Mouse (Mus musculus) neural tube, embryonic 15.5 days (tissue): ENCODE data around the gene Scrn1. TPM values are rescaled to one million over a fixed set of nuclear protein-coding genes. Genes with fewer than 3 reads are reported as not detected.

Experiments
- ATAC-seq: fragments of 200-750 bp; cut with Nextera tagmentation; 2 replicates; pipeline ENCODE4 v1.8.0; 2017; ENCODE audit warnings: mild to moderate bottlenecking, moderate TSS enrichment, moderate library complexity; ENCODE audit not compliant: low FRiP score
- H3K27ac ChIP-seq: fragments of 300-500 bp; sonication (generic); replicated peaks from 2 replicates; pipeline ENCODE4 v1.5.1; 2015; ENCODE audit warnings: mild to moderate bottlenecking, inconsistent platforms
- H3K27me3 ChIP-seq: fragments of 300-500 bp; sonication (generic); replicated peaks from 2 replicates; pipeline ENCODE4 v1.6.1; 2015; ENCODE audit warnings: inconsistent platforms
- H3K36me3 ChIP-seq: fragments of 300-500 bp; sonication (generic); 2 replicates; pipeline ENCODE4 v1.6.1; 2015; ENCODE audit warnings: inconsistent platforms
- H3K4me1 ChIP-seq: fragments of 300-500 bp; sonication (generic); 2 replicates; pipeline ENCODE4 v1.6.1; 2015; ENCODE audit warnings: inconsistent platforms
- H3K4me2 ChIP-seq: fragments of 300-500 bp; sonication (generic); 2 replicates; pipeline ENCODE4 v1.6.1; 2015; ENCODE audit warnings: inconsistent platforms, mild to moderate bottlenecking, moderate library complexity
- H3K4me3 ChIP-seq: fragments of 300-500 bp; sonication (generic); replicated peaks from 2 replicates; pipeline ENCODE4 v1.5.1; 2015; ENCODE audit warnings: mild to moderate bottlenecking, inconsistent platforms
- H3K9ac ChIP-seq: fragments of 300-500 bp; sonication (generic); replicated peaks from 2 replicates; pipeline ENCODE4 v1.6.1; 2015; ENCODE audit warnings: mild to moderate bottlenecking, inconsistent platforms
- H3K9me3 ChIP-seq: fragments of 300-500 bp; sonication (generic); replicated peaks from 2 replicates; pipeline ENCODE4 v1.6.1; 2016; ENCODE audit warnings: inconsistent platforms
- WGBS: fragments of 180-500 bp; shearing (Covaris S2); methylation state at CpG from one replicate; pipeline ENCODE4 v1.1.7; 2015; ENCODE audit warnings: mixed read lengths; 5-methylcytosine and 5-hydroxymethylcytosine counted together
- polyA plus RNA-seq: library from polyadenylated mRNA; unstranded; fragments of >200 nt; fragmentation: Nextera tagmentation; extraction: Ambion mirVana; gene quantifications from 2 replicates; pipeline ENCODE4 v1.2.1, GENCODE M21; 2015

Scrn1 gene
- polyA plus RNA-seq: 85.9 and 98.3 TPM in 2 replicates

- H3K27ac ChIP-seq: peak within 1 kb of the TSS; percentile 93
- peak within 1 kb of the TSS; percentile 64 for H3K4me3 ChIP-seq
- H3K27me3 ChIP-seq: no peaks in the 10 kb centered on the region
- WGBS: under 1% methylated on average over 60 of the region's 60 CpGs
- H3K4me2 ChIP-seq: peak within 1 kb of the TSS; percentile 76
- H3K9me3 ChIP-seq: no peaks in the 10 kb centered on the region
- H3K4me1 ChIP-seq: peaks cover 59% of the 10 kb centered on the region
- H3K9ac ChIP-seq: peak within 1 kb of the TSS; percentile 87
- H3K36me3 ChIP-seq: no peaks in the 10 kb centered on the region
- ATAC-seq: peak; percentile 86
Measured at GRCm38 (mm10) chr6:54565665-54566545, at the start of gene Scrn1. TSS of gene Scrn1 (minus strand) at chr6:54566489.

DNA sequence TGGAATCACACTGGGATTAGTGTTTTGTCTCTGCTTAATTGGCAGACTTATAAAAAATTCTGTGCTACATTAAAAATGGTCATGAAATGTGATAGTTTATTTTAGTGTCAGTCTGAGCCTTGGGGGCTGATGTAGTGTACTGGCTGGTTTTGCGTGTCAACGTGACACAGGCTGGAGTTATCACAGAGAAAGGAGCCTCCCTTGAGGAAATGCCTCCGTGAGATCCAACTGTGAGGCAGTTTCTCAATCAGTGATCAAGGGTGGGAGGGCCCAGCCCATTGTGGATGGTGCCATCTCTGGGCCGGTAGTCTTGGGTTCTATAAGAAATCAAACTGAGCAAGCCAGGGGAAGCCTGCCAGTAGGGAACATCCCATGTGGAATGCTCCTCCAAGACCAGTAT is 40.0 kb upstream of the Scrn1 start:
- H3K9ac ChIP-seq: no peak overlapping the region
- 43% methylated on average over 4 of the region's 4 CpGs for WGBS
- H3K4me2 ChIP-seq: no peak overlapping the region
- H3K4me3 ChIP-seq: no peak overlapping the region
- no peaks in the 10 kb centered on the region; the same call in 1 of the 2 replicates for H3K36me3 ChIP-seq
- ATAC-seq: no peak
- 0 out of 2 replicates have a peak, but pooled peaks cover 6% of the 10 kb centered on the region for H3K4me1 ChIP-seq
- H3K9me3 ChIP-seq: no peaks in the 10 kb centered on the region
- H3K27ac ChIP-seq: no peak overlapping the region
- no peaks in the 10 kb centered on the region for H3K27me3 ChIP-seq

- no peak overlapping the region for H3K9ac ChIP-seq
- no peaks in the 10 kb centered on the region; the same call in 1 of the 2 replicates for H3K36me3 ChIP-seq
- H3K27ac ChIP-seq: no peak overlapping the region
- 96% methylated on average over 1 of the region's 1 CpGs for WGBS
- H3K4me1 ChIP-seq: 0 out of 2 replicates have a peak, but pooled peaks cover 6% of the 10 kb centered on the region
- H3K9me3 ChIP-seq: no peaks in the 10 kb centered on the region
- ATAC-seq: no peak
- no peak overlapping the region for H3K4me2 ChIP-seq
- no peaks in the 10 kb centered on the region for H3K27me3 ChIP-seq
- H3K4me3 ChIP-seq: no peak overlapping the region
Measured at GRCm38 (mm10) chr6:54604001-54604715, 37.9 kb upstream of the Scrn1 start.

- no peaks in the 10 kb centered on the region for H3K36me3 ChIP-seq
- no peak overlapping the region for H3K27ac ChIP-seq
- WGBS: 87% methylated on average over 2 of the region's 2 CpGs
- no peaks in the 10 kb centered on the region for H3K27me3 ChIP-seq
- H3K9me3 ChIP-seq: no peaks in the 10 kb centered on the region
- no peak overlapping the region for H3K9ac ChIP-seq
- H3K4me2 ChIP-seq: no peak overlapping the region
- ATAC-seq: no peak
- H3K4me1 ChIP-seq: 0 out of 2 replicates have a peak, but pooled peaks cover 6% of the 10 kb centered on the region
- H3K4me3 ChIP-seq: no peak overlapping the region
Measured at GRCm38 (mm10) chr6:54602891-54603290, 36.6 kb upstream of the Scrn1 start.

- WGBS: 73% methylated on average over 5 of the region's 5 CpGs
- H3K4me3 ChIP-seq: no peak overlapping the region
- ATAC-seq: no peak
Measured at GRCm38 (mm10) chr6:54600681-54601347, 34.5 kb upstream of the Scrn1 start.

DNA sequence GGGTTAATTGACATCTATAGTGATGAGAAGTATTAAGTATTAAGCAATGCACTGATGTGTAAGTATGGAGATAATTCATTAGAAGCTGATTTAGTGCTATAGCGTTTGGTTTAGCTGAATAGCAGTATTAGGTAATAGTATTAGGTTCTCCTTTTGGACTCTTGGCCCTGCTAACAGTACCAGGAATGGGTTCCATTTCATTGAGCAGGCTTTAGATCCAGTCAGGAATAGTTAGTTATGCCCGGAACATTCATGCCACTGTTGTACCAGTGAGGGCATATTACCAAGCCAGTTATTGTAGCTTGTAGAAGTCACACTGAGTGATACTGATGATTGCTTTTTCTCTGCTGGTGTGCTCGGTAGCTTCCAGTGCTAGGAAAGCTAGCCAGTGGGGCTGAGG is 31.4 kb upstream of the Scrn1 start:
- Histone ChIP-seq H3K27me3 (no peaks in the 10 kb centered on the region), H3K27ac (no peak overlapping the region), H3K9me3 (no peaks in the 10 kb centered on the region), H3K4me2 (no peak overlapping the region), H3K4me1 (peaks cover 34% of the 10 kb centered on the region), H3K4me3 (no peak overlapping the region), H3K36me3 (no peaks in the 10 kb centered on the region), H3K9ac (no peak overlapping the region)
- WGBS: 87% methylated on average over 3 of the region's 3 CpGs
- no peak for ATAC-seq

More at GRCm38 (mm10) chr6:54600681-54601347, 34.5 kb upstream of the Scrn1 start:
- Histone ChIP-seq H3K9ac (no peak overlapping the region), H3K4me1 (peaks cover 22% of the 10 kb centered on the region), H3K27ac (no peak overlapping the region), H3K4me2 (no peak overlapping the region), H3K27me3 (no peaks in the 10 kb centered on the region), H3K9me3 (no peaks in the 10 kb centered on the region), H3K36me3 (no peaks in the 10 kb centered on the region)

DNA sequence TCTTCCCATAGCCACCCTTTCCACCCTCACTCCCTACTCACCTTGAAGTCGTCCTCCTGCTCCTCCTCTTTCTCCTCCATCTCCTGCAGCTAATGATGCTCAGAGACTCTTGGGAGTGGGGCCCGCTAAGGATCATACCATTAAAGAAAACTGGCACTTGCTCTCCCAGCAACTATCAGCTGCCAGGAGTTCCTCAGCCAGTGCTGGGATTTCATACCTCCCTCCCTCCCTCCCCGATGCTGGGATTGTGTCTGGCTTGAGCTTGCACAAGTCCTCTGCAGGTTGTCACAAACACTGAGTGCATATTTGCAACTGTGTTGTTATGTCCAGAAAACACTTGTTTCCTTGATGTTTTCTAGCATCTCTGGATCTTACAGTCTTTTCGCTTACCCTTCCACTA is 30.9 kb upstream of the Scrn1 start, which contains the start of gene Fkbp14:
Fkbp14 (minus strand) TSS at position 101 of the 400 bp plus-strand sequence.
- WGBS: 74% methylated on average over 4 of the region's 4 CpGs
- H3K4me2 ChIP-seq: peak within 1 kb of the TSS; percentile 72
- no peaks in the 10 kb centered on the region for H3K36me3 ChIP-seq
- H3K9ac ChIP-seq: no peak within 1 kb of the TSS
- ATAC-seq: no peak
- no peaks in the 10 kb centered on the region for H3K9me3 ChIP-seq
- H3K4me3 ChIP-seq: peak within 1 kb of the TSS; percentile 76
- peaks cover 37% of the 10 kb centered on the region for H3K4me1 ChIP-seq
- no peak within 1 kb of the TSS for H3K27ac ChIP-seq
- H3K27me3 ChIP-seq: no peaks in the 10 kb centered on the region

GRCm38 (mm10) chr6:54595330-54595878 is 29.1 kb upstream of the Scrn1 start:
- Histone ChIP-seq H3K27me3 (no peaks in the 10 kb centered on the region), H3K4me3 (peak overlapping the region; percentile 76), H3K36me3 (no peaks in the 10 kb centered on the region), H3K4me2 (peak overlapping the region; percentile 72), H3K4me1 (peaks cover 48% of the 10 kb centered on the region), H3K9me3 (no peaks in the 10 kb centered on the region), H3K9ac (peak overlapping the region; percentile 84), H3K27ac (peak overlapping the region; percentile 74)
- ATAC-seq: no peak; the same call in none of the 2 replicates
- WGBS: under 1% methylated on average over 41 of the region's 48 CpGs

DNA sequence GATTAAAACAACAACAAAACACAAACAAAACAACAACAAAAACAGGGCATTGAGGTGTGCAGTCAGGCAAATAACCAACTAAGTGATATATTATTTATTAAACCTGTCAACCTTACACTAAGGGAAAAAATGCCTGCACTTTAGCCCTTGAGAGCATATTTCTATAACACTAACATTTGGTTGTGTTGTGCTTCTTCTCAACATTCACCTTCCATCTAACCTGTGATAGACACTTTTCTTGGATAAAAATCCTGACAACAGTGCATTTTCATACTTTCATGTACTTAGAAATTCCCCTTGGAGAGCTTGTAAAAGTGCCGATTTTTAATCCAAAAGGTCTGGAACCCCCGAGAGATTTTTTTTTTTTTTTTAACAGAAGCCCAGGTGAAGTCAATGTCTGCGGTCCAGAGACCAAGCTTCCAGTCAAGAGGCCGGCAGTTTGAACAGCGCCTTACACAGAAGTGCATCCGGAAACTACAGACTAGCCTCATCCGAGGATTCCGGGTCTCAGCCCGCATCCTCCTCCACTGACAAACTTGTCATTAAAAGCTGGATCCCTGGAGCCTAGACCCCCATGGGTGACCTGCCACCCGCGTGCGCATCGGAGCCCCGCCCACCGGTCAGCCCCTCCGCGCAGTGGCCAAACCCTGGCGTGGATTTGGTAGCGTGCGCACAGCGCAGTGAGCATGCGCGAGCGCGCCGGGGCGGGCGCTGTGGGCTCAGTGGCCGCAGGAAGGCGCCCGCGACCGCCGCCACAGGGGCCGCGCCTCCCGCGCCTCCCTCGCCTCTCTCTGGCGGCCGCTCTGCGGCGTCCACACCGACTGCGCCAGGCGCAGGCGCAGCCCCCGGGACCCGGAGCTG is 28.4 kb upstream of the Scrn1 start, which contains the start of gene Plekha8:
Plekha8 (plus strand) TSS at position 643 of the 861 bp plus-strand sequence.
- peaks cover 48% of the 10 kb centered on the region for H3K4me1 ChIP-seq
- peak within 1 kb of the TSS; percentile 76 for H3K4me3 ChIP-seq
- H3K9me3 ChIP-seq: no peaks in the 10 kb centered on the region
- H3K27me3 ChIP-seq: no peaks in the 10 kb centered on the region
- H3K27ac ChIP-seq: peak within 1 kb of the TSS; percentile 74
- under 1% methylated on average over 47 of the region's 49 CpGs for WGBS
- H3K9ac ChIP-seq: peak within 1 kb of the TSS; percentile 84
- peak; percentile 92 for ATAC-seq
- peak within 1 kb of the TSS; percentile 72 for H3K4me2 ChIP-seq
- no peaks in the 10 kb centered on the region for H3K36me3 ChIP-seq

DNA sequence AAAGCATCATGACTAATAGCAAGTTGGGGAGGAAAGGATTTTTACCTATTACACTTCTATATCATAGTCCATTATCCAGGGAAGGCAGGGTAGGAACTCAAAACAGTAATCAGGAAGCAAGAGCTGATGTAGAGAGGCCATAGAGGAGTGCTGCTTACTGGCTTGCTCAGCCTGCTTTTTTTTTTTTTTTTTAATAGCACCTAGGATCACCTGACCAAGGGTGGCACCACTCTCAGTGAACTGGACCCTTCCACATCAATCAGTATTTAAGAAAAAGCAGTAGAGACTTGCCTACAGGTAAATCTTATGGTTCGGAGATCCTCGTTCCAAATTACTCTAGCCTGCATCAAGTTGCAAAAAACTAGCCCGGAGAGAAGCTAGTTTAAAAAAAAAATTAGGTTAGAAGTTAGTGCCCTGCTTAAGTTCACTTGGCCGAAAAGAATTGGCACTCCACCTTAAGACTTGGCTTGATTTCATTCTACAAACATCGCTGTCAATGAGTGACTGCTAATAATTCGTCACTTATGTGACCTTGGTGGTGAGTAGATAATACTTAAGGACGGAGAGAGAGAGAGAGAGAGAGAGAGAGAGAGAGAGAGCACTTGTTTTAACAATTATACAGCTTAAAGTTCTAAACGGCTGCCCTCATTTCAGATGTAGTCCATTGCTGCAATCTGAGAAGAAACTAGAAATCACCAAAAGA is 27.6 kb upstream of the Scrn1 start:
- no peaks in the 10 kb centered on the region for H3K27me3 ChIP-seq
- peak overlapping the region; percentile 84 for H3K4me2 ChIP-seq
- H3K9me3 ChIP-seq: no peaks in the 10 kb centered on the region
- H3K4me3 ChIP-seq: peak overlapping the region; percentile 64
- H3K9ac ChIP-seq: peak overlapping the region; percentile 64; the same call in 1 of the 2 replicates
- H3K27ac ChIP-seq: peak overlapping the region; percentile 84; the same call in 1 of the 2 replicates
- H3K36me3 ChIP-seq: no peaks in the 10 kb centered on the region
- H3K4me1 ChIP-seq: peaks cover 48% of the 10 kb centered on the region
- 64% methylated on average over 8 of the region's 8 CpGs for WGBS
- ATAC-seq: no peak
